ENCODE assay signal across 9 mouse cellular contexts in genomic region chr11:110449183-110449582, GRCm38 (mm10). TPM values are rescaled to one million over a fixed set of nuclear protein-coding genes. Genes with fewer than 3 reads are reported as not detected.
DNase-seq lines count a peak whose midpoint lies in the region; ATAC-seq lines count a peak whose summit lies in the region.
"Had no signal": no experiment of that assay in that cellular context is flagged by ENCODE, and none has a peak within 500 bp of the region (broad histone marks: within the 10 kb centered on the region; RNA-seq: fewer than 3 reads in every experiment).

No protein-coding gene starts in this region.

- no peak for DNase-seq in kidney, adult 11 months
- peak; percentile 38 for DNase-seq in embryo, embryonic 9.5 days (ENCODE audit: extremely low spot score)
- DNase-seq in adrenal gland, adult 8-10 months, result no peak
- no peak for DNase-seq in thymus, postnatal 14 days
- DNase-seq in left cerebral cortex, adult 9 months (ENCODE audit: low spot score in 2 of 2), result no peak

- no peak for ATAC-seq in kidney, embryonic 16.5 days (ENCODE audit: low FRiP score, low TSS enrichment)
- ATAC-seq in hindbrain, embryonic 16.5 days, result no peak
- ATAC-seq in neural tube, embryonic 12.5 days (ENCODE audit: low FRiP score, low read depth), result 0 out of 2 replicates have a peak, but pooled peaks have one; percentile 10

- no peak overlapping the region for H3K27ac ChIP-seq in kidney, embryonic 16.5 days (ENCODE audit: low read length)
- no peak overlapping the region; the same call in 1 of the 2 replicates for H3K27ac ChIP-seq in hindbrain, embryonic 16.5 days (ENCODE audit: low read depth, low read length)
- H3K27ac ChIP-seq in neural tube, embryonic 12.5 days, result no peak overlapping the region

- WGBS in kidney, embryonic 16.5 days, result 13% methylated on average over 11 of the region's 11 CpGs
- 8% methylated on average over 11 of the region's 11 CpGs for WGBS in hindbrain, embryonic 16.5 days
- 10% methylated on average over 11 of the region's 11 CpGs for WGBS in neural tube, embryonic 12.5 days

- H3K36me3 ChIP-seq in kidney, embryonic 16.5 days (ENCODE audit: insufficient read depth, low read length), result no peaks in the 10 kb centered on the region
- no peaks in the 10 kb centered on the region for H3K36me3 ChIP-seq in hindbrain, embryonic 16.5 days (ENCODE audit: control insufficient read depth, insufficient read depth, low read length)
- no peaks in the 10 kb centered on the region for H3K36me3 ChIP-seq in neural tube, embryonic 12.5 days

- H3K4me2 ChIP-seq in kidney, embryonic 16.5 days (replicated peaks; ENCODE audit: low read depth, low read length), result peak overlapping the region; percentile 39
- peak overlapping the region; percentile 52 for H3K4me2 ChIP-seq in hindbrain, embryonic 16.5 days (ENCODE audit: low read length)
- peak overlapping the region; percentile 54 for H3K4me2 ChIP-seq in neural tube, embryonic 12.5 days (replicated peaks)

- peaks cover 40% of the 10 kb centered on the region for H3K4me1 ChIP-seq in kidney, embryonic 16.5 days (ENCODE audit: insufficient read depth, low read length)
- H3K4me1 ChIP-seq in hindbrain, embryonic 16.5 days (ENCODE audit: control insufficient read depth, insufficient read depth, low read depth, low read length), result peaks cover 24% of the 10 kb centered on the region
- peaks cover 32% of the 10 kb centered on the region for H3K4me1 ChIP-seq in neural tube, embryonic 12.5 days

- peak overlapping the region; percentile 18 for H3K4me3 ChIP-seq in kidney, embryonic 16.5 days (ENCODE audit: low read length)
- peak overlapping the region; percentile 20 for H3K4me3 ChIP-seq in hindbrain, embryonic 16.5 days (ENCODE audit: low read length)
- no peak overlapping the region for H3K4me3 ChIP-seq in neural tube, embryonic 12.5 days

- peak overlapping the region; percentile 4 for H3K9ac ChIP-seq in kidney, embryonic 16.5 days (replicated peaks; ENCODE audit: low read length)
- H3K9ac ChIP-seq in hindbrain, embryonic 16.5 days (ENCODE audit: low read depth, low read length), result peak overlapping the region; percentile 50
- H3K9ac ChIP-seq in neural tube, embryonic 12.5 days, result 0 out of 2 replicates have a peak overlapping the region, but pooled peaks have one; percentile 14

- H3K9me3 ChIP-seq in kidney, embryonic 16.5 days (ENCODE audit: low read length), result no peaks in the 10 kb centered on the region
- H3K9me3 ChIP-seq in hindbrain, embryonic 16.5 days (ENCODE audit: control insufficient read depth, low read length), result no peaks in the 10 kb centered on the region
- no peaks in the 10 kb centered on the region for H3K9me3 ChIP-seq in neural tube, embryonic 12.5 days
- H3K9me3 ChIP-seq: megakaryocyte, embryonic 14.5 days had no signal

- no peaks in the 10 kb centered on the region for H3K27me3 ChIP-seq in kidney, embryonic 16.5 days (ENCODE audit: insufficient read depth, low read length)
- peaks cover 2% of the 10 kb centered on the region; the same call in 1 of the 2 replicates for H3K27me3 ChIP-seq in hindbrain, embryonic 16.5 days (replicated peaks; ENCODE audit: control insufficient read depth, insufficient read depth, low read length)
- H3K27me3 ChIP-seq in neural tube, embryonic 12.5 days (replicated peaks), result peaks cover 19% of the 10 kb centered on the region; the same call in 1 of the 2 replicates

RNA-seq across cellular contexts. Expression of gene Map2k6, which starts 50.3 kb away (rescaled TPM):
- 23.2 and 23.8 TPM in 2 replicates for polyA plus RNA-seq in kidney, embryonic 16.5 days (2015; fragmentation: Nextera tagmentation; extraction: Ambion mirVana)
- polyA plus RNA-seq in hindbrain, embryonic 16.5 days (2015; fragmentation: Nextera tagmentation; extraction: Ambion mirVana), result 24.4 and 26.9 TPM in 2 replicates
- 25.7 and 25.9 TPM in 2 replicates for polyA plus RNA-seq in neural tube, embryonic 12.5 days (2016; fragmentation: Nextera tagmentation; extraction: Ambion mirVana)
- total RNA-seq in adrenal gland, adult 8-10 months (2022), result 1 to 10 TPM; 1.7 to 7.9 (median 5.0) TPM
